Mouse (Mus musculus): ENCODE results near the gene Zg16. TPM values are rescaled to one million over a fixed set of nuclear protein-coding genes. Genes with fewer than 3 reads are reported as not detected.
A peak's percentile ranks its signal among the peaks of the same experiment; 100 is the strongest.

Zg16 gene
- polyA plus RNA-seq, 1 experiment from 2014 or later = not detected

GRCm38 (mm10) chr7:127118671-127119445 is 31.7 kb upstream of the Zg16 start:
- Histone ChIP-seq H3K9me3 (ENCODE audit: control insufficient read depth, low read length) (no peaks in the 10 kb centered on the region), H3K9ac (ENCODE audit: low read length) (no peak overlapping the region), H3K4me1 (ENCODE audit: control insufficient read depth, insufficient read depth, low read length) (peaks cover 4% of the 10 kb centered on the region; the same call in 1 of the 2 replicates), H3K36me3 (ENCODE audit: control insufficient read depth, insufficient read depth, low read length) (no peaks in the 10 kb centered on the region), H3K4me2 (ENCODE audit: low read depth) (no peak overlapping the region), H3K4me3 (ENCODE audit: low read depth, low read length) (no peak overlapping the region), H3K27me3 (ENCODE audit: control insufficient read depth, insufficient read depth, low read length) (peaks cover 12% of the 10 kb centered on the region), H3K27ac (ENCODE audit: low read depth, low read length) (no peak overlapping the region)
- DNase-seq (ENCODE audit: low spot score) (no peak), ATAC-seq (ENCODE audit: insufficient read depth, low FRiP score, low TSS enrichment) (no peak)
- 43% methylated on average over 14 of the region's 14 CpGs for WGBS

- no peaks in the 10 kb centered on the region for H3K36me3 ChIP-seq (ENCODE audit: control insufficient read depth, insufficient read depth, low read length)
- H3K9me3 ChIP-seq (ENCODE audit: control insufficient read depth, low read length) = no peaks in the 10 kb centered on the region
- 45% methylated on average over 5 of the region's 5 CpGs for WGBS
- no peak overlapping the region for H3K9ac ChIP-seq (ENCODE audit: low read length)
- H3K4me2 ChIP-seq (ENCODE audit: low read depth) = no peak overlapping the region
- peaks cover 4% of the 10 kb centered on the region; the same call in 1 of the 2 replicates for H3K4me1 ChIP-seq (ENCODE audit: control insufficient read depth, insufficient read depth, low read length)
- DNase-seq (ENCODE audit: low spot score) (no peak), ATAC-seq (ENCODE audit: insufficient read depth, low FRiP score, low TSS enrichment) (no peak)
- H3K27ac ChIP-seq (ENCODE audit: low read depth, low read length) = no peak overlapping the region
- H3K27me3 ChIP-seq (ENCODE audit: control insufficient read depth, insufficient read depth, low read length) = peaks cover 12% of the 10 kb centered on the region
- no peak overlapping the region for H3K4me3 ChIP-seq (ENCODE audit: low read depth, low read length)
These were observed 30.8 kb upstream of the Zg16 start for GRCm38 (mm10) chr7:127117948-127118347.

GRCm38 (mm10) chr7:127116331-127116935 is 29.3 kb upstream of the Zg16 start:
- peaks cover 4% of the 10 kb centered on the region; the same call in 1 of the 2 replicates for H3K4me1 ChIP-seq (ENCODE audit: control insufficient read depth, insufficient read depth, low read length)
- DNase-seq (ENCODE audit: low spot score) (no peak), ATAC-seq (ENCODE audit: insufficient read depth, low FRiP score, low TSS enrichment) (no peak)
- H3K27ac ChIP-seq (ENCODE audit: low read depth, low read length) = no peak overlapping the region
- no peaks in the 10 kb centered on the region for H3K9me3 ChIP-seq (ENCODE audit: control insufficient read depth, low read length)
- no peak overlapping the region for H3K4me2 ChIP-seq (ENCODE audit: low read depth)
- WGBS = 60% methylated on average over 11 of the region's 11 CpGs
- no peak overlapping the region for H3K9ac ChIP-seq (ENCODE audit: low read length)
- H3K27me3 ChIP-seq (ENCODE audit: control insufficient read depth, insufficient read depth, low read length) = peaks cover 7% of the 10 kb centered on the region
- H3K36me3 ChIP-seq (ENCODE audit: control insufficient read depth, insufficient read depth, low read length) = no peaks in the 10 kb centered on the region
- no peak overlapping the region for H3K4me3 ChIP-seq (ENCODE audit: low read depth, low read length)

GRCm38 (mm10) chr7:127114920-127115319 is 27.8 kb upstream of the Zg16 start:
- H3K9me3 ChIP-seq (ENCODE audit: control insufficient read depth, low read length) = no peaks in the 10 kb centered on the region
- WGBS = 88% methylated on average over 11 of the region's 11 CpGs
- no peak overlapping the region for H3K27ac ChIP-seq (ENCODE audit: low read depth, low read length)
- no peak overlapping the region for H3K4me2 ChIP-seq (ENCODE audit: low read depth)
- H3K9ac ChIP-seq (ENCODE audit: low read length) = no peak overlapping the region
- DNase-seq (ENCODE audit: low spot score) (no peak), ATAC-seq (ENCODE audit: insufficient read depth, low FRiP score, low TSS enrichment) (no peak)
- H3K4me1 ChIP-seq (ENCODE audit: control insufficient read depth, insufficient read depth, low read length) = peaks cover 4% of the 10 kb centered on the region; the same call in 1 of the 2 replicates
- no peaks in the 10 kb centered on the region for H3K36me3 ChIP-seq (ENCODE audit: control insufficient read depth, insufficient read depth, low read length)
- H3K4me3 ChIP-seq (ENCODE audit: low read depth, low read length) = no peak overlapping the region
- H3K27me3 ChIP-seq (ENCODE audit: control insufficient read depth, insufficient read depth, low read length) = no peaks in the 10 kb centered on the region

- Histone ChIP-seq H3K4me2 (ENCODE audit: low read depth) (no peak overlapping the region), H3K4me1 (ENCODE audit: control insufficient read depth, insufficient read depth, low read length) (peaks cover 2% of the 10 kb centered on the region; the same call in 1 of the 2 replicates), H3K36me3 (ENCODE audit: control insufficient read depth, insufficient read depth, low read length) (no peaks in the 10 kb centered on the region), H3K9ac (ENCODE audit: low read length) (no peak overlapping the region), H3K4me3 (ENCODE audit: low read depth, low read length) (no peak overlapping the region), H3K27me3 (ENCODE audit: control insufficient read depth, insufficient read depth, low read length) (no peaks in the 10 kb centered on the region), H3K27ac (ENCODE audit: low read depth, low read length) (no peak overlapping the region), H3K9me3 (ENCODE audit: control insufficient read depth, low read length) (no peaks in the 10 kb centered on the region)
- DNase-seq (ENCODE audit: low spot score) (no peak), ATAC-seq (ENCODE audit: insufficient read depth, low FRiP score, low TSS enrichment) (no peak)
- 56% methylated on average over 11 of the region's 12 CpGs for whole genome bisulfite sequencing
These were observed 26.6 kb upstream of the Zg16 start for GRCm38 (mm10) chr7:127113614-127114259.

GRCm38 (mm10) chr7:127112921-127113597 is 25.9 kb upstream of the Zg16 start:
- Histone ChIP-seq H3K4me3 (ENCODE audit: low read depth, low read length) (no peak overlapping the region), H3K27ac (ENCODE audit: low read depth, low read length) (no peak overlapping the region), H3K9me3 (ENCODE audit: control insufficient read depth, low read length) (no peaks in the 10 kb centered on the region), H3K9ac (ENCODE audit: low read length) (no peak overlapping the region), H3K27me3 (ENCODE audit: control insufficient read depth, insufficient read depth, low read length) (no peaks in the 10 kb centered on the region), H3K4me1 (ENCODE audit: control insufficient read depth, insufficient read depth, low read length) (no peaks in the 10 kb centered on the region), H3K4me2 (ENCODE audit: low read depth) (no peak overlapping the region), H3K36me3 (ENCODE audit: control insufficient read depth, insufficient read depth, low read length) (no peaks in the 10 kb centered on the region)
- DNase-seq (ENCODE audit: low spot score) (no peak), ATAC-seq (ENCODE audit: insufficient read depth, low FRiP score, low TSS enrichment) (no peak)
- WGBS = 43% methylated on average over 9 of the region's 9 CpGs

- no peak overlapping the region for H3K9ac ChIP-seq (ENCODE audit: low read length)
- H3K27ac ChIP-seq (ENCODE audit: low read depth, low read length) = no peak overlapping the region
- DNase-seq (ENCODE audit: low spot score) (no peak), ATAC-seq (ENCODE audit: insufficient read depth, low FRiP score, low TSS enrichment) (no peak)
- no peaks in the 10 kb centered on the region for H3K4me1 ChIP-seq (ENCODE audit: control insufficient read depth, insufficient read depth, low read length)
- H3K27me3 ChIP-seq (ENCODE audit: control insufficient read depth, insufficient read depth, low read length) = no peaks in the 10 kb centered on the region
- no peaks in the 10 kb centered on the region for H3K36me3 ChIP-seq (ENCODE audit: control insufficient read depth, insufficient read depth, low read length)
- no peak overlapping the region for H3K4me2 ChIP-seq (ENCODE audit: low read depth)
- H3K9me3 ChIP-seq (ENCODE audit: control insufficient read depth, low read length) = no peaks in the 10 kb centered on the region
- whole genome bisulfite sequencing = 88% methylated on average over 12 of the region's 12 CpGs
- H3K4me3 ChIP-seq (ENCODE audit: low read depth, low read length) = no peak overlapping the region
These were observed 25.2 kb upstream of the Zg16 start for GRCm38 (mm10) chr7:127112251-127112841.

GRCm38 (mm10) chr7:127111461-127111860 is 24.3 kb upstream of the Zg16 start:
- WGBS = 46% methylated on average over 6 of the region's 6 CpGs

More at GRCm38 (mm10) chr7:127111461-127111860, 24.3 kb upstream of the Zg16 start:
- Histone ChIP-seq H3K9me3 (ENCODE audit: control insufficient read depth, low read length) (no peaks in the 10 kb centered on the region), H3K4me1 (ENCODE audit: control insufficient read depth, insufficient read depth, low read length) (no peaks in the 10 kb centered on the region), H3K4me2 (ENCODE audit: low read depth) (no peak overlapping the region), H3K9ac (ENCODE audit: low read length) (no peak overlapping the region), H3K4me3 (ENCODE audit: low read depth, low read length) (no peak overlapping the region), H3K27ac (ENCODE audit: low read depth, low read length) (no peak overlapping the region), H3K36me3 (ENCODE audit: control insufficient read depth, insufficient read depth, low read length) (no peaks in the 10 kb centered on the region), H3K27me3 (ENCODE audit: control insufficient read depth, insufficient read depth, low read length) (no peaks in the 10 kb centered on the region)
- peak; percentile 53; the same call in 1 of the 2 replicates for ATAC-seq (ENCODE audit: insufficient read depth, low FRiP score, low TSS enrichment)
- DNase-seq (ENCODE audit: low spot score) = peak; percentile 62

All from neural tube, embryonic 11.5 days (tissue).